Mouse (Mus musculus): Measurements from ENCODE around the gene Plcxd2. TPM values are rescaled to one million over a fixed set of nuclear protein-coding genes. Genes with fewer than 3 reads are reported as not detected.
A peak's percentile ranks its signal among the peaks of the same experiment; 100 is the strongest.

Plcxd2 gene
- polyA plus RNA-seq, 1 experiment from 2014 or later, result 15.0 TPM

DNA sequence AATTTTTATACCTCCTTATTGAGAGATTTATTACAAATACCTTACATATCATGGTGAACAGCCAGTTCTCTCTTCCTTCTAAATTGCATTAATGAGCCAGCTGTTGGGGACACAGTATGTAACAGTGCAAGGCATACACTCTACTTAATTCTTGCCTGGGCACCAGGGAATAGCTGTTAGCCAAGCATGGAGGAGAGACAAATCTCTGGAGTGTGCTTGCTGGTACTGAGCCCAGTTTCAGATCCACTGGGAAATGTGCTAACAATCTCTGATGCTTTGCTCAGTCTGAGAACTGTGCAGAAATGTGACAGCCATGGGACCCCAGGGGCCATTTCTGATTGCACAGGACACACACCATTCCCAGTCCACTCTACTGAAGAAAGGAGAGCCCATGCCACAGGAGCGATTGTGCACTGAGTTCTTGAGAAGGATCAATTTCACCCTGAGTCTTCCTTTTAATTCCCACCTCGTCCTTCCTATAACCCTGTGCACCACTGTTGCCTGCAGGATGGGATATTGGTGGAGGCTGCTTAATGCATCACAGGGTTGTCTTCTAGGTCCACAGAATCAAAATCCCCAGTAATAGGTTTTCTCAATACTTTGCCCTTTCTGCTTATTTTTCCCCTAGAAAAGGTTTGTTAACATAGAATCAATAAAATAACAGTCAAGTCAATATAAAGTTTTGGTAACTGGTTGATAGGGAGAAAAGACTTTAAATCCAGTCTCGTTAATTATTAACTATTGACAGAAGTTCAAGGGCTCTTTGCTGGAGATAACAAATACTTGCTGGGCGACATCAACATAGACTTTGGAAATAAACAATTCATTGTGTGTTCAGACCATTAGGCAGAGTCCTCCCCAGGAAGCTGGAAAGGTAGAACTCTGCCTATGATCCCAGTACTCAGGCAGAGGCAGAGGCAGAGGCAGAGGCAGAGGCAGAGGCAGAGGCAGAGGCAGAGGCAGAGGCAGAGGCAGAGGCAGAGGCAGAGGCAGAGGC, 25.1 kb downstream of the Plcxd2 start:
- Histone ChIP-seq H3K4me3 (no peak overlapping the region), H3K4me2 (no peak overlapping the region), H3K4me1 (replicated peaks) (peaks cover 6% of the 10 kb centered on the region; the same call in 1 of the 2 replicates), H3K9ac (no peak overlapping the region), H3K36me3 (peaks cover 2% of the 10 kb centered on the region; the same call in 1 of the 2 replicates), H3K27me3 (no peaks in the 10 kb centered on the region), H3K9me3 (no peaks in the 10 kb centered on the region), H3K27ac (replicated peaks) (peak overlapping the region; percentile 46)
- WGBS, result 77% methylated on average over 4 of the region's 4 CpGs
- peak; percentile 78 for ATAC-seq (ENCODE audit: low FRiP score, low read depth)

DNA sequence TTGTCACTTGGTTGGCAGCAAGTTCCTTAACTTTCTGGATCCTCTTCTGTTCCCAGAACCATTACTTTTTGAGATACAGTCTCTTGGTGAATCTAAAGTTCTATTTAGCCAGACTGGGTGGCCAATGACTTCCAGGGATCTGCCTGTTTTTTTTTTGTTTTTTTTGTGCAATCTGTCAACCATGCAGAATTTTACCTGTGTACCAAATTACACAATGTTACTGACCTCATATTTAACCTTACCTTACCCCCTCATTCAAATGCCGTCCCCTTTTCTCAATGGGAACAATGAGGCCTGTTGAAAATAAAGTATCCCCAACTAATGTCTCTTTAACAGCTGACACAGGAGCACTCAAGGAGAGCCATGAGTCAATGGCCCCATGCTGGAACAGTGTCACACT, 33.8 kb downstream of the Plcxd2 start:
- no peak overlapping the region for H3K4me2 ChIP-seq
- H3K4me3 ChIP-seq, result no peak overlapping the region
- WGBS, result 73% methylated on average over 1 of the region's 1 CpGs
- peaks cover 8% of the 10 kb centered on the region; the same call in 1 of the 2 replicates for H3K36me3 ChIP-seq
- H3K9me3 ChIP-seq, result no peaks in the 10 kb centered on the region
- no peaks in the 10 kb centered on the region for H3K27me3 ChIP-seq
- no peak overlapping the region for H3K9ac ChIP-seq
- no peak overlapping the region for H3K27ac ChIP-seq (replicated peaks)
- H3K4me1 ChIP-seq (replicated peaks), result no peaks in the 10 kb centered on the region
- ATAC-seq (ENCODE audit: low FRiP score, low read depth), result no peak

DNA sequence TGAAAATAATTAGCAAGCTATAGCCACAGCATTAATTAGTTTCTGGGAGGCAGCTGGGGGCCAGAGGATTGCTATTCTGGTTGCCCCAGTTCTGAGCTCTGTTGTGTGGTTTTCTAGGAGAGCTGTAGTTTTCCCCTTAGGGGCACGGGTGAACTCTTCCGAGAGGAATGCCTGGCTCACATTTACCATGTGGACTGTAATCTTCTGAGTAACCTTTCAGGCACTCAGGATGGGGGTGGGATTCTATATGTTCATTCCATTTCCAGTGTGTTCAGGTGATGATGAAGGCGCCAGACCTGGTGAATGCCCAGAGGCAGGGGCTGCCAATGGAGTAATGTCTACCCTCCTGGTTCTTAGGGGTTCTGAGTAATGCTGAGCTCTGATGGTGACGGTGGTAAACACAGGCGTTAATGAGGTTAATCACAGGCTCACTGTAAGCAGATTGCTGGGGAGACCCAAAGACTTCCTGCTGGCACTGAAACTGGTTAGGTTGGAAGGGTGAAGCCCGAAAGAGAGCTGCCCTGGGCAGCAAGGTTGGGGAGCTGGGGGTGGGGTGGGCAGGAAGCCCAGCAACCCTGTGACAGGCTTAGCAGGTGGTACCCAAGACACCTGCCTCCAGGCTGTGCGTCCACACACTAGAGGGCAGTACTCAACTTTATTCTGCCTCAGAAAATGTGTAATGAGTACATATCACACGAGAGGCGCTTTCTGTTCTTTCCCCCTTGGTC, 35.9 kb downstream of the Plcxd2 start:
- Histone ChIP-seq H3K9ac (no peak overlapping the region), H3K4me1 (replicated peaks) (no peaks in the 10 kb centered on the region), H3K9me3 (no peaks in the 10 kb centered on the region), H3K36me3 (no peaks in the 10 kb centered on the region), H3K27ac (replicated peaks) (no peak overlapping the region), H3K4me3 (no peak overlapping the region), H3K4me2 (no peak overlapping the region), H3K27me3 (no peaks in the 10 kb centered on the region)
- ATAC-seq (ENCODE audit: low FRiP score, low read depth), result 0 out of 2 replicates have a peak, but pooled peaks have one; percentile 49
- 57% methylated on average over 9 of the region's 9 CpGs for WGBS

DNA sequence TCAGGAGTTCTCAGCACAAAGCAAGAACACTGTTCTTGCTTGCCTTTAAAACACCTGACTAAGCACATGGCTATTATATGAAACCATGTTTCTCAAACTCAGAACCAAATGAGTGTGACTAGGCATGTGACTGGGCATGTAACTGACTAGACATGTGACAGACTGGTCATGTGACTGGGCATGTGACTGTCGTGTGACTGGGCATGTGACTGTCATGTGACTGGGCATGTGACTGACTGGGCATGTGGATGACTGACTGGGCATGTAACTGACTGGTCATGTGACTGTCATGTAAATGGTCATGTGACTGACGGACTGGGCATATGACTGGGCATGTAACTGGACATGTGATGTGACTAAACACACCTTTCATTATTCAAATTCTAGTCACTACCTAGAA, 39.8 kb downstream of the Plcxd2 start:
- H3K9ac ChIP-seq, result no peak overlapping the region
- no peaks in the 10 kb centered on the region for H3K36me3 ChIP-seq
- H3K4me3 ChIP-seq, result no peak overlapping the region
- H3K27ac ChIP-seq (replicated peaks), result no peak overlapping the region
- no peaks in the 10 kb centered on the region for H3K9me3 ChIP-seq
- 89% methylated on average over 2 of the region's 2 CpGs for WGBS
- H3K4me1 ChIP-seq (replicated peaks), result no peaks in the 10 kb centered on the region
- no peak overlapping the region for H3K4me2 ChIP-seq
- H3K27me3 ChIP-seq, result no peaks in the 10 kb centered on the region
- ATAC-seq (ENCODE audit: low FRiP score, low read depth), result no peak

DNA sequence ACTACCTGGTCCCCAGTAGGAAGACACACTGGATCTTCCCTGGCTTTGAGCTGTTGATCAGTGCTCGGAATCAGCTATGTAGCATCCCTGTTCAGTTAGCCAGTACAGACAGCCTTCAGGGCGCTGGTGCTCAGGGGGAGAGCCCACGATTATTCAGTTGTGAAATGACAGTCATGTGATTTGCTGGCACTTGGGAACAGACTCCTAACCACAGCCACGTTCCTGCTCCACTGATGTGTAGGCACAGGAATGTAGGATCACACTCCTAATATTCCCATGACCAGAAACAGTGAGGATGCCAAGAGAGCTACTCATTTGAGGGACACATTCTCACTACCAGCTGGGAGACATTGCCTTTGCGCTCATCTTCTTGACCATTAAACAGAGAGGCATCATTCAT, 41.3 kb downstream of the Plcxd2 start:
- 69% methylated on average over 5 of the region's 5 CpGs for WGBS
- no peak for ATAC-seq (ENCODE audit: low FRiP score, low read depth)

DNA sequence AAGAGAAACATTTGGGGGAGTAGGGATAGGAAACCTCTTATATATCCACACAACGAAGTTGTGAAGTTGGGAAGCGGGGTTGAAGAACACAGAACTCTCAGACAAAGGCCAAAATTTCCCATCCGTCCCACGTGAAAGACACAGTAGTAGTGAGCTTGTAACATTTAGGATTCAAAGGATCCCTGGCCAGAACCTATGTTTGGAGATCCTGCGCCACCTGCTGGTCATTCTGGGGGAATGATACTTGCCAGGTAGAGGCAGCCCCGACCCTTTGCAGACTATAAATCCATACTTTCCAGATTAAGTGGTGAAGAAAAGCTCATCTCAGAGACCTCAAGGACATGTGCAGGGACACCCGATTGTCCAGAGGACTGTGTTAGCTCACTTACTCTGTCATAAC, 42.5 kb downstream of the Plcxd2 start:
- Histone ChIP-seq H3K36me3 (peaks cover 3% of the 10 kb centered on the region; the same call in 1 of the 2 replicates), H3K9me3 (no peaks in the 10 kb centered on the region), H3K27ac (replicated peaks) (no peak overlapping the region), H3K4me3 (no peak overlapping the region), H3K9ac (no peak overlapping the region), H3K4me1 (replicated peaks) (no peaks in the 10 kb centered on the region), H3K27me3 (no peaks in the 10 kb centered on the region), H3K4me2 (no peak overlapping the region)
- WGBS, result 15% methylated on average over 7 of the region's 7 CpGs
- ATAC-seq (ENCODE audit: low FRiP score, low read depth), result peak; percentile 93

More for the DNA sequence above, 41.3 kb downstream of the Plcxd2 start:
- H3K9ac ChIP-seq, result no peak overlapping the region
- H3K9me3 ChIP-seq, result no peaks in the 10 kb centered on the region
- H3K4me3 ChIP-seq, result no peak overlapping the region
- no peaks in the 10 kb centered on the region for H3K36me3 ChIP-seq
- no peak overlapping the region for H3K4me2 ChIP-seq
- no peak overlapping the region for H3K27ac ChIP-seq (replicated peaks)
- H3K4me1 ChIP-seq (replicated peaks), result no peaks in the 10 kb centered on the region
- H3K27me3 ChIP-seq, result no peaks in the 10 kb centered on the region

DNA sequence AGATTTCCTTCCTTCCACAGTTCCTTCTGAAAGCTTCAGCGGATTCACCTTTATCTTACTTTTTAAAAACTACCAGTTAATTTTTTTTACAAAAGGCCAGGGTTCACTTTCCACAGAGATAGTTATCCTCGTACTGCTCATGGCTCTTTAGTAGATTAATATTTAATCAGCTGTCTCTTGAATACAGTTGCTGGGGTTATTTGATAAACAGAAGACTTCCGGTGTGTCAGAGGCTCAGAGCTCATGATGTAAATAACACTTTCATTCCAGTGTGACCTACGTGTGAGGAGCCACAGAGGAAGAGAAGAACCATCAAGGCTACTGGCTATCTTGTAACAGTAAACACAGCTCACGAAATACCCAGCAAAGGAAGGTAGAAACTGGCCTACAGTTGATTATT, 43.4 kb downstream of the Plcxd2 start:
- 77% methylated on average over 5 of the region's 5 CpGs for WGBS
- Histone ChIP-seq H3K4me3 (no peak overlapping the region), H3K9ac (no peak overlapping the region), H3K27me3 (no peaks in the 10 kb centered on the region), H3K27ac (replicated peaks) (no peak overlapping the region), H3K9me3 (no peaks in the 10 kb centered on the region), H3K4me1 (replicated peaks) (no peaks in the 10 kb centered on the region), H3K36me3 (peaks cover 3% of the 10 kb centered on the region; the same call in 1 of the 2 replicates), H3K4me2 (no peak overlapping the region)
- ATAC-seq (ENCODE audit: low FRiP score, low read depth), result no peak

DNA sequence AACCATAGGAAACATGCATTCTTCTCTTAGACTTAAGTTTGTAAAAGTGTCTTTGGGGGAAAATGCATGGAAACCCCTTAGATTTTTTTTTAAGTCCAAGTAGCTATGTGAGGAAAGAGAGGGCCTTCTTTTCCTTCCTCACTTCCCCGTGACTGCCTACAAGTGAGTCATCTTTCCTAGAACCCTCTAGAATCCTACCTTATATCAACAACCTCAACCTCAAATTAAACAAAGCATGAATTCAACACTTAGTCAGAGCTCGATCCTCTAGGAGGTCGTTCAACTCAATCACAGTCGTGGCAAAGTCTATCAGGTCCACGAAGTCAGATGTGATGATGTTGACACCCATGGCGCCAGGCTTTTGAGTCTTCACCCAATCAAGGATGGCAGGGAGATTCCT, 45.2 kb downstream of the Plcxd2 start:
- Histone ChIP-seq H3K9me3 (no peaks in the 10 kb centered on the region), H3K27ac (replicated peaks) (no peak overlapping the region), H3K36me3 (peaks cover 3% of the 10 kb centered on the region; the same call in 1 of the 2 replicates), H3K9ac (no peak overlapping the region), H3K4me3 (no peak overlapping the region), H3K27me3 (no peaks in the 10 kb centered on the region), H3K4me2 (no peak overlapping the region), H3K4me1 (replicated peaks) (no peaks in the 10 kb centered on the region)
- no peak for ATAC-seq (ENCODE audit: low FRiP score, low read depth)
- 90% methylated on average over 6 of the region's 6 CpGs for WGBS

DNA sequence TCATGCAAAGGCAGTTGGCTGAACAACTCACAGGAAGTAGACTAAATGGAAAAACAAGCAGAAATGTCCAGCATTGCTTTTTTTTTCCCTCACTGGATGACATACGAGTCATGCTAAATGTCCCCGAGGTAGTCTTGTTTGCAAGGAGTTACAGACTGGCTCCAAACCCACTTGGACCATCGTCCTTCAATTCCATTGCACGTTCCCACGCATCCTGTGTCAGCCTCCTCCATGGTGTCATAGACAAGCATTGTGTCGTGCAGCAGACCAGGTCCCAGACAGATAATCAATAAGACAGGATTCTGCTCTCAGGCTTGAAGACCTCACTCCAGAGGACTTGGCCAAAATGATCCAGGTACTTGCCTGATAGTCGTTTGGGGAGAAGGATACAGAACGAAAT, 46.2 kb downstream of the Plcxd2 start:
- no peak for ATAC-seq (ENCODE audit: low FRiP score, low read depth)
- Histone ChIP-seq H3K36me3 (peaks cover 3% of the 10 kb centered on the region; the same call in 1 of the 2 replicates), H3K27ac (replicated peaks) (no peak overlapping the region), H3K9me3 (no peaks in the 10 kb centered on the region), H3K9ac (no peak overlapping the region), H3K4me1 (replicated peaks) (no peaks in the 10 kb centered on the region), H3K4me3 (no peak overlapping the region), H3K4me2 (no peak overlapping the region), H3K27me3 (no peaks in the 10 kb centered on the region)
- 90% methylated on average over 8 of the region's 8 CpGs for WGBS

DNA sequence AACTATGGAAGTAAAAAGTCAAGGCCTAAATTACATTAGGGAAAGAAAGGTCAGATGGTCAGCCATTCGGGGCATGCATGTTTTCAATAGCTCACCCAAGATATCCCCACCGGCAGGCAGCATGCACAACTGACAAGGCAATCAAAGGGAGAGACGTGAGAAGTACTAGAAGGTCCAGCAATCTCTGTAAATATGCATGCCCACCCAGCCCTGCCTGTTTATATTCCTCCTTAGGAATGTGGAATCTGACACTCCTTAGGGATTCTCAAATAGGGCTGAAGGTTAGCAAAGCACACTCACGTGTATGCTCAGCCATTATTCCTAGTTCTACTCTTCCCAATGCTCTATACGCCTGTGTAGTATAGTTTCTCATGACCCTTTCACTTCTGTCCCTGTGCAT, 46.9 kb downstream of the Plcxd2 start:
- H3K4me1 ChIP-seq (replicated peaks), result no peaks in the 10 kb centered on the region
- H3K9ac ChIP-seq, result no peak overlapping the region
- ATAC-seq (ENCODE audit: low FRiP score, low read depth), result no peak
- no peak overlapping the region for H3K27ac ChIP-seq (replicated peaks)
- no peak overlapping the region for H3K4me2 ChIP-seq
- WGBS, result 83% methylated on average over 5 of the region's 5 CpGs
- no peaks in the 10 kb centered on the region for H3K9me3 ChIP-seq
- H3K27me3 ChIP-seq, result no peaks in the 10 kb centered on the region
- H3K4me3 ChIP-seq, result no peak overlapping the region
- peaks cover 3% of the 10 kb centered on the region; the same call in 1 of the 2 replicates for H3K36me3 ChIP-seq

DNA sequence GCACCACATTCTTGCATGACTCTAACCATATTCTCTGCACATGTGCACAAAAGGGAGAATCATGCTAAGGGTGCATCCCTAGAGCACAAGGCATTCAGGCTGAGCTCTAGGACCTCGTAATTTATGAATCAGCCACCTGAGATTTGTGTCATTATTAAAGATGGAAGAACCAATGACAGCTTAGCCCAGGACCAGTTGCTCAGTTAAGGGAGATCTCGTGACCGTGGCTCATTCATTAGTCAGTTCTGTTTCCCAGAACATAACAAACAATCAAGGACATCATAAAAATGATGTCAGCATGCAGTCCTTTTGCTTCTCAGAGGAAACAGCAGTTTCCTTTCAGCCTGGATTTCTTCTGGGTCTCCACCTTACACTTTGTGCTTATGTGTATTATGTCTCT, 49.0 kb downstream of the Plcxd2 start:
- WGBS, result 80% methylated on average over 3 of the region's 3 CpGs
- no peaks in the 10 kb centered on the region for H3K9me3 ChIP-seq
- ATAC-seq (ENCODE audit: low FRiP score, low read depth), result no peak
- peaks cover 3% of the 10 kb centered on the region; the same call in 1 of the 2 replicates for H3K36me3 ChIP-seq
- H3K9ac ChIP-seq, result no peak overlapping the region
- no peak overlapping the region for H3K4me3 ChIP-seq
- H3K27me3 ChIP-seq, result no peaks in the 10 kb centered on the region
- H3K27ac ChIP-seq (replicated peaks), result no peak overlapping the region
- H3K4me1 ChIP-seq (replicated peaks), result no peaks in the 10 kb centered on the region
- no peak overlapping the region for H3K4me2 ChIP-seq

DNA sequence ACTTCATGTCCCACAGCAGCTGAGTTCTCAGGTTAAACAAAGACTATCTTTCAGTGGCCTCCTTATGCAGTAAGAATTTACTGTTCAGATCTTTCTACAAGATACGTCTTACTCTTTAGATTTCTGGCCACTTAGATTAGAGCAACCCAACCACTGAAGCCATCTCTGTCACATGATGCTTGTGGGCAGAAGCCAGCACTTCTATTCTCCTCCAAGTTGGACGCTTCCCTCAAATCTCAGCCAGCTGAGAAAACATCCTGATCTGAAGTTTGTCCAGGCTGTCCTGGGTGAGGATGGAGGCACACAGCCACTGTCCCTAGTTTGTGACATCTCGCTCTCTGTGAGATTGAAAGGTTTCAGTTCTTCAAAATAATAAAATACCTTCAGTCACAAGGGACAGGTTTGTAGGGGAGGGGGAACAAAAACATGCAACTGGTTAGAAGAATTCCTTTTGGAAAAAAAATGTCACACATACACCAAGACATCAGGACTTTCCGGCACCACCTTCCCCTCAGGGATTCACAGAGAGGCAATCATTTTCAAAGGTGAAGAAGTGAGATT, 53.5 kb downstream of the Plcxd2 start:
- Histone ChIP-seq H3K27me3 (no peaks in the 10 kb centered on the region), H3K36me3 (no peaks in the 10 kb centered on the region), H3K4me2 (no peak overlapping the region), H3K4me1 (replicated peaks) (no peaks in the 10 kb centered on the region), H3K27ac (replicated peaks) (no peak overlapping the region), H3K4me3 (no peak overlapping the region), H3K9ac (no peak overlapping the region), H3K9me3 (no peaks in the 10 kb centered on the region)
- WGBS, result 83% methylated on average over 4 of the region's 4 CpGs
- ATAC-seq (ENCODE audit: low FRiP score, low read depth), result no peak

All from hindbrain, embryonic 15.5 days (tissue).